Mouse (Mus musculus): ENCODE data around the gene Flcn.

The Flcn gene

DNA sequence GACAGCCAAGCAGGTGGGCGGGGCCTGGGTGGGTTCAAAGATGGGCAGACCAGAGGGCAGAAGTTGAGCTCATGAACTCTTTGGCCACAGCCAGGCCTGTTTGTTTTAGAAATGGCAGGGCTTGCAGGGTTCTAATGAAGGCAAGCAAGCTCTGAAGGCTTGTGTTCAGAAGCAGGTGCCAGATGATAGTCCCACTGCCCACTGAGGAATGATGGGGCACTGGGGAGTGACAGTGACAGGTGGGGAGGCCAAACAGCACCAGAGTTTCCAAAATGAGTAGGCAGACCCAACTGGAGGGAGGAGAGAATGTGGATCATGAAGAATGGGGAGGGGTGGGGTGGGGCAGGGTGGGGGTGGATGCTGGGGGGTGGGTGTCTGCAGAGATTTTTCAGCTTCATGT, 4.6 kb downstream of the Flcn start:
- no peak for DNase-seq (ENCODE audit: low spot score)

DNA sequence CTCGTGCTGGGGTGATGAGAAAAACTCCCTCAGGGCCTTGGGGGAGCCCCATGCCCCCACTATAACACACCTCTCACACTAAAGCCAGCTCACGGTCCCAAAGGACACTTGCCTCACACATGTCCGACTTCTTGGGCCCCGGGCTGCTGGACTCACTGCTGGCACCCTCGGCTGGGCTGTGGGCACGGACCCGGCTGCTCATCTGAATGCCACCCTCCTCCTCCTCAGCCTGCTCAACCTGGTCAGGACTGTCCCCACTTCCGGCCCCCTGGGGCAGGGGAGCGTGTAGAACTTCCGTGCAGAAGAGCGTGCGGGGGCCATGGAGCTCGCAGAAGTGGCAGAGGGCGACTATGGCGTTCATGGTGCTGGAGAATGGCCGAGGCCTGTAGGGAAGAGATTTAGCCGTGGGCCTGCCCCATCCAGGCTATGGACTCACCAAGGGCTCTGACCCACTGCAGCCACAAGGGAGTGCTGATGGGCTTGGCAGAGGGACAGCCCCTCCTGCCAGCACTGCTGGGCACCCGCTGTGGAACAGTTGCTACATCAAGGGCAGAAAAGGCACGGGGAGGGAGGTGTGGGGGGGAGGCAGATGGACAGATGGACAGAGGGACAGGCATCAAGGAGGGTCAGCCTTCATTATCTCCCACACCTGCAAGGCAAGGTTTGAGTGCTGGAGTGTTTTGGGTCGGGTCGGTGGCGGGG, 5.3 kb downstream of the Flcn start:
- no peak for DNase-seq (ENCODE audit: low spot score)

DNA sequence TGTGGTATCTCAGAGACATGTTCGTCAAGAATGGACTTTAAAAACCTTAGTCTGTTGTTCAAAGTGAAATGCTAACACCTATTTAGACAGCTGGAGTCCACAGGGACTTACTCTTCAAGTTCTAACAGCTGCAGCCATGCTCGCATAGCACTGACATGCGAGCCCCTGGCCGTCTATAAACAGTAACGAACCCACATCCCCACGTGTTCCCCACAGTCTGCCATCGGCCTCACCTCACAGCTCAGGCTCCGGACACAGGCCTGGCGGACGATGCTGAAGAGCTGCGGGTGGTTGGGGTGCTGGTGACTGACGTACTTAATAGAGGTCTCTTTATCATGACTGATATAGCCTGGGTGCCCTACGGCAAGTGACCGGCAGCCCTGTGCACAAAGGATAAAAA, 6.3 kb downstream of the Flcn start:
- DNase-seq (ENCODE audit: low spot score), result no peak

DNA sequence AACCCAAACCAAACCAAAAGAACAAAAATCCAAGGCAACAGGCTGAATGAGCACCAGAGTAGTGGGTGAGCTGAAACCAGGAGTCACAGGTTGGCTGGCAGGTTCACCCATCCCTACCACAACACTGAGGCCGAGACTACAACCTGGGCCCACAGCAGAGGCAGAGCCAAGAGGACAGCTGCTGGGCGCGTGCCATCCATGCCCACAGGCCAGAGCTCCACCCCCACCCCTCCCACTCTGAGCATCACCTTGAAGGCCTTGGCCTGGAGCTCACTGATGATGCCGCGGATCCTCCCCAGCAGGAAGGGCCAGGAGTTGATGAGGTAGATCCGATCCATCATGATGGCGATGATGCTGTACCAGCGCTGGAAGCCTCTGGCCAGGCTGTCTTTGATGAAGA, 7.9 kb downstream of the Flcn start:
- no peak for DNase-seq (ENCODE audit: low spot score)

DNA sequence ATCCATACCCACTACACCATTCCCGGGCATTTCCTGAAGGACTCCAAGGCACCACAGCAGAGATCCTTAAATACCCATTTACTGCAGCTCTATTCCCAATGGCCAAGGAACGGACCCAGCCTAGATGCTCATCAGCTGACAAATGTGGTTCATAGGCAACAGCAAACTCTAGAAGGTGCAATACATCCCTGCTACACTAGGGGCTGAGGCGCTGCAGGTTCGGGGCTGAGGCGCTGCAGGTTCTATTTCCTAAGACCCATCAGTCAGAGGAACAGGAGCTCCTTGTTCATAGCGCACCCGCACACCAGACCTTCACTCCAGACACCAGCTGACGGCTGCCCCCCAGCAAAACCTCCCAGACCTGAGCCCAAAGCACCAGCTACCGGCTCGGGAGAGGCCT, 9.4 kb downstream of the Flcn start:
- DNase-seq (ENCODE audit: low spot score), result no peak

DNA sequence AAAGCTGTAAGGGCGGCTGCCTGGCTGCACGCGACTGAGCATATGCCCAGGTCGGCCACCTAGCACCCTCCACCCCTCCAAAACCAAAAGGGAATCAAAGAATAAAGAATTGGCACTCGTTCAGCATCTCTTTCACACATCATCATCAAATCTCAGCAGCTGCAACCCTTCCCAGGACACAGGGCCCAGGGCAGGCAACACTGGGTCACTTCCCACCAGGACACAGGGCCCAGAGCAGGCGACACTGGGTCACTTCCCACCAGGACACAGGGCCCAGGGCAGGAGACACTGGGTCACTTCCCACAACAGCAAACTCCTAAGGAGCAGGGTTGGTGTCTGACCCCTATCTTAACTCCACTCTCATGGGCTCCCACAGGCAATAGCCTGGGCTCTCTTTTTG, 16.4 kb downstream of the Flcn start:
- DNase-seq (ENCODE audit: low spot score), result no peak

DNA sequence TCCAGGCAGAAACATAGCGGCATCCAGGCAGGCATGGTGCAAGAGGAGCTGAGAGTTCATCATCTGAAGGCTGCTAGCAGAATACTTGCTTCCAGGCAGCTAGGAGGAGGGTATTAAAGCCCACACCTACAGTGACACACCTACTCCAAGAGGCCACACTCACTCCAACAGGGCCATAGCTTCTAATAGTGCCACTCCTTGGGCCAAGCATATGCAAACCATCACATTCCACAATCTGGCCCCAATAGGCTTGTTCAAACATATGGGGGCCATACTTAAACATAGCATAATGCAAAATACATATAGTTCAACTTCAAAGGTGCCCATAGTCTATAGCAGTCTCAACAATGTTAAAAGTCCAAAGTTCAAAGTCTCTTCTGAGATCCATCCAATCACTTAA, 20.5 kb downstream of the Flcn start:
- DNase-seq (ENCODE audit: low spot score), result no peak

DNA sequence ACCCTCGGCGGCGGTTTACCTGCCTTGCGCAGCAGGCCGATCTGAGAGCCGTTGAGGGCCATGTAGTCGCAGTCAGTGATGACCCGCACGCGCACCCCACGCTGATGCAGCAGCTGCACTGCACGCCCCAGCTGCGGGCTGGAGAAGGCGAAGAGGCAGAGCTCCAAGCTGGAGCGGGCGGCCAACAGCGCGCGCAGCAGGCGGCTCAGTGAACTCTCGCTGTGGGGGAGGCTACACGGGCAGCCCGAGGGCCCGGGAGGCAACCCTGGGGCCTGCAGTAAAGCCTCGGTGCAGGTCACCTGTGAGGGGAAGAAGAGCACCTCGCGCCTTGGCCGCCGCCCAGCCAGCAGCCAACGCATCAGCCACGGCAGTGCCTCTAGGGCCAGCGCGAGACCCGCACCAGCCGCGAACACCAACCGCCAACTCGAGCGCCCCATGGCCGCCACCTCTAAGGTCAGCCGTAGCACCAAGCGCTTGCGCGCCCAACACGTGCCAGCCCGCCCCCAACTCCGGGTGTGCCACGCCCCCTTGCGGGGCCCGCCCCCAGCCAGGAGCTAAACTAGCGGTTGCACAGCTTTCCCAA, 22.5 kb downstream of the Flcn start, which contains the start of gene Pld6:
Pld6 (minus strand) TSS at position 447 of the 583 bp plus-strand sequence.
- DNase-seq (ENCODE audit: low spot score), result peak; percentile 90

DNA sequence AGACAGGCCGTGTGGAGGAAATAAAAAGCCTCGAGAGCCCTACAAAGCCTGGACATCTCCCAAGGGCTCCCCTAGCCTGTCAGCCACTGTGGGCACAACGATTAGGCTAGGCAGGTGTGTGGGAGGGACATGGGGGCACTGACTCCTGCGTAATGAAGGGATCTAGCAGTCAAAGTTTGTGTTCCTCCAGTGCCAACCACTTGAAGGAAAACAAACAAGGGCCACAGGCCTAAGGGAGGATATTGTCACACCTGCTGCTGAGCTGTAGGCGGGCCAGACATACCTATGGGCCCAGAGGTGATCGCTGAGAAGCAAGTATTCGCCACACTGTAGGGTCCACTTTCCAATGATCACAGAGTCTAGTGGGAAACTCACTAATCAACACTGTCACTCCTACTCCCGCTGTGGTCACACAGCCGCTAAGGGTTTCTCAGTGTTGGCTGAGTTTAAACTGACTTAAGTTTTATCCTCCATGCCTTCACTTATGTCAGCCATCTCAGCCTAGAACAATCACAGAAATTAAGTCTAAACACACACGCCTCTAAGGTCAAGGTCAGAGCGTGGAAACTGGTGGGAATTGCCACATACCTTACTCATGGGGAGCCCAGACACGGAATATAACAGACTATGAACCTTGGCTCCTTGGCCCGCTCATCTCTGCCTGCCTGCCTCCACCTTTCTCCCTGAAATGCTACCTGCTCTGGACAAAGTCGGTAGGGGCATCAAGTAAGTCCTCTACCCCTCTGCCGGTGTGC, 23.2 kb downstream of the Flcn start:
- no peak for DNase-seq (ENCODE audit: low spot score)

DNA sequence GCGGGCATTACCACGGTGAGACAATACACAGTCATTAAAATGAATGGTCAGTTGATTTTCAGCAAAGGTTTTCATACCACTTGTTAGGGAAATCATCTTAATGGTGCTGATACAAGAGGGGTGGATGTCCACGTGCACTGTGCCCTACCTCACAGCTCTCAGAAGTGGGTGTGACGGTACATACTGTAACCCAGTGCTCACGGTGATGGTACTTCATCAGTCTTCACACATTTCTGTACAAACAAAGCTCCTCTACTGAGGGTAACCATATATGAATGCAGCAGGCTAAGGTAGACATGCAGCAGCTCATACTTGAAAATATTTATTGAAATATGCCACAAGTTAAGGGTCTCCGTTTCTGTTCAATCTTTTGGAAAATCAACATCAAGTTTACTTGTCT, 26.2 kb downstream of the Flcn start:
- no peak for DNase-seq (ENCODE audit: low spot score)

DNA sequence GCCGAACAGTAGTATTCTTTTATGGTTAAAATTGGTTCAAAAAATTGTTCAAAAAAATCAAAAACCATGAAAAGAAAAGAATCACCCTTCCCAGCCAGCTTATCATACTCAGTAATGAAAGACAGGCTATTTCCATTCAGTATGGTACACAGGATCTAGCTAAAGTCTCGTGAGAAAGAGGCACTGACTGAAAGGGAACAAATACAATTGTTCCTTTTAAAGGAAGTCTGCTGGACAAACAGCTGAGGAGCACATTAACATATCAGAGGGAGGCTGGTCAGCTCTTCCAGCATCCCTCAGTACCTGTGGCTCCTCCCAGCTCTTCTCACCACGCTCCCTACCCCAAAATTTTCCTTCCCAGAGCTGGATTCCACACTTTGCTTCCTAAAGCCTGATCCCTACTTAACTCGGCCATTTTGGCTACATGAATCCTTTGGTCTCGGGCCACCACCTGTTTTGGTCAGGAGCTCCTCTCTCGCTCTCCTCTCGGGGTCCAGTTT, 27.7 kb downstream of the Flcn start:
- DNase-seq (ENCODE audit: low spot score), result no peak

DNA sequence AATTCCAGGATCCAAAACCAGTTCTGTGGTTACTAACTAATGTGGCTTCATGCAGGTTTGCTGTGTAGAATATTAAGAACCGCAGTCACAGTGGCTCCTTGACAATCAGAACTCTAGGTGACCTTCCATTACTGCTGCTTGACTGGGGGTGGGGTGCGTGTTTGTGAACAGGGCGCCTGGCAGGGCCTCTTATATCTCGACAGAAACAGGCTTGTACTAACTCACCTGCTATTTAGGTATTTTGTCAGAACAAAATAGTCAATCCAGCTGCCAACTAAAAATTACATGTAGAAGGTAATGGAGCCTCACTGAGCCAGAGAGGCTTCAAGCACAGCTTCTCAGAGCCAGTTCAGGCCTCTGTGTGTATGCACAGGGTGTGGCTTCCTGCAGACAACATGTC, 29.6 kb downstream of the Flcn start:
- no peak for DNase-seq (ENCODE audit: low spot score)

DNA sequence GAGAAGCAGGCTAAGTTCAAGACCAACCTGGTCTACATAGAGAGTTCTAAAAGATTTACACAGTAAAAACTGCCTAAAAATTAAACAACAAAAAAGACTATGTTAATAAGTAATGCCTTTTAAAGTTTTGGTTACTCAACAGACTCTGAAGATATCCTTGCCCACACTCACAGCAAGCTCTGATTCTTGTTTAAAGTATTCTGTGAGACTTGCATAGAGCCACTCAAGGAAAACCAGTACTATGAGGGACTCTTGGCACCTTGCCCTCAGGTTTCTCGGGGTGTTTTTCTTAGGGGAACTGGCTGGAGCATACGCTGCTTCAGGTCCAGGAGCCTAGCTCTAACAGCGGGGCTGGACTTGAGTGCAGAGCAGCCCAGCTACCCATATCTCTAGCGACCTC, 30.4 kb downstream of the Flcn start:
- DNase-seq (ENCODE audit: low spot score), result no peak

DNA sequence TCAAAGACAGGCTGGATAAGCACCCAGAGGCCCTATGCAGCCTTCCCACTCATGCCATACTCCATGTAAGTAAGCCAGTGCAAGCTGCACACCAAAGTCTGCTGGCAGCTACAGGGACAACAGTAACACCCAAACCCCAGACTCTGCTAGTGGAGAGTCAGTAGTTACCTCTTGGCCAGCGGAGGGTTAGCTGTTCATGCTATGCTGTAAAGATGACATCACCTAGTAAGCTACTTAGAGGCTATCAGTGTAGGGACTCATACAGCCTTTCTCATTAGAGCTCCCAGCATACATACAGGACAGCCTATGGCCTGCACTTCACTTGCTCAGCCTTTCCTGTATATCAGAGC, 31.0 kb downstream of the Flcn start:
- no peak for DNase-seq (ENCODE audit: low spot score)

DNA sequence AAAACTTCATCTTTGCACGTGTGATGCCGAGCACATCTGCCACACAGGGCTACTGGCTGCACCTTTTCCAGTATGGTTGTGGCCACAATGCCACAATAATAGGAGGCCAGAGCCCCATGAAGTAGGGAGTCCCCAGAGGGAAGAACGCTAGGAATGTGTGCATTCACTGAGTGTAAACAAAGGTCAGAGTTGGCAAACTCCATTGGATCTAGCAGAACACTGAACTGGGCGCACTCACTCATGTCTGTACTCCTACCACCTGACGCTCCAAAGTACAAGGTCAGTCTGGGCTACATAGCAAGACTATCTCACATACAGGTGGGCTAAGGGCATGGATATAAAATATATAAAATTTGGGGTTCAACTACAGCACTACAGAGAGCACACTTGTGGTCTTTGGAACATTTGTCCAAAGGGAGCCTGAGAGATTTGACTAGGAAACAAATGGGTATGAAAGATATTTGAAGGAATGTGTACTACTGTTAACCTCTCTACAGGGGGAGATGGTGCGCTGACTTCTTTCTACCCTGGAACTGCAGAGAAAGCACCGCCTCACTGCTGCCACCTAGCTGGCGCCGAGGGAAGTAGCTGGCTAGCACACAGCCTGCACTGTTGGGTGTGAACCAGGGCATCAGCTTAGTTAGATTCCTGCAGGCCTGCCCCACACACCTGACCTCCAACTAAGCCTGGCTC, 31.5 kb downstream of the Flcn start:
- peak; percentile 38 for DNase-seq (ENCODE audit: low spot score)

DNA sequence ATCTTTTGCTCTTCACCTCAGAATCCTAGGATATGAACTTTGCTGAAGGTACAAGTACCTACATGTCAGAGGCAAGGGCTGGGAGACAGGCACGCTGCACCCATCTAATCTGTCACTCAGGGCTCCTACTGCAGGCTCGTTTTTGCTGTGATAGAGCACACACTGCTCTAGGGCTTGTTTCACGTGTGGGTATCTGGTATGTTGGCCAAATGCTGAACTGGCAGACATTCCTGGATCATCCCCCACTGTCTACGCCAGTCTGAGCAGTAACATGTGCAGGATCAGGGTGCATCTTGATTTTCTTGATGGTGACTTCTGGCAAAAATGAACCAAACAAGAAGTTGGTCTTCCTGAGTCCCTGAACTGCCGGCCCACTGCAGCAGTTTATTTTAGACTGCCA, 32.6 kb downstream of the Flcn start:
- DNase-seq (ENCODE audit: low spot score), result no peak

DNA sequence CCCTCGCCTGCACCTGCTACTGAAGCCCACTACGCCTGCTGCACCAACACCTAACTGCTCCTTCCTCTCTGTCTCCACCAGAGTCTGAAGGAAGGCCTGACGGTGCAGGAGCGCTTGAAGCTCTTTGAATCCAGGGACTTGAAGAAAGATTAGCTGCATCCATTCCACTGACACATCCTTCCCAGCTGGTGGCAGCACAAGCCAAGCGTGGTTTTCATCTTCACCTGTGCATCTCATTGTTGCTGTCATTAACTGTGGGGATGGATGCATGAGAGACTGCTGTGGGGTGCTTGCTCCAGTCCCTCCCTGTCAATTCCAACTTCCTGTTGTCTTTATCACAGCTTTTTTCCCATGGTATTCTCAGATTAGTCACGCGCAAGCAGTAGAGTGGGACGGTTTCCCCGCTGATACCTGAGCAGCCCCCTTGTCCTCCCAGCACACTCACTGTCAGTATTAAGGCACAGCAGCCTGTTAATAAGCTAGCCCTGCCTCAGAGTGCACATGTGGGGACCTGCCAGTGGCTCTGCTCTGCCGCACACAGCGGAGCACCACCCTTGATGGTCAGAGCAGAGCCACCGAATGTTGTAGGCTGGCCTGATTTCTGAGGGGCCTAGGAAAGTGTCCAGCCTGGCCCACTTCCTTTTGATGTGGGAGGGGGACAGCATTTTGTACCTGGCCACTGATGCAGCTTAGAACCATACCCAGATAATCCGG, 34.2 kb downstream of the Flcn start:
- no peak for DNase-seq (ENCODE audit: low spot score)

DNA sequence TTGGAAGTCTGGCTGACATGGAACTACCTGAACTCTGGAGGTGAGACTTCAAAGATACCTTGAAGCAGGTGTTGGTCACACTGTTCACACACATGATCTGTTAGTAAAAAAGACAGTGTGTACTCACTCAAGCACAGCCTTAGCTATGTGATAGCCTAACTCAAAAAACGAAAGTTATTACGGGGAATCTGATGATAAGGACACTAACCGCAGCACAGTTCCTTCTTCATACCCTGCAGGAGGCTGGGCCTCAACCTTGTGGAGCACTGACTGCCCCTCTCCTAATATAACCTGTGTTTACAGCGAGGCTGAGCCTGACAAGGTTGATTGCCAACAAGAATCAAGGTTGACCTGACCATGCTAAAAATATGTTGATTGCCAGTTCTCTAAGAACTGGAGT, 35.3 kb downstream of the Flcn start:
- DNase-seq (ENCODE audit: low spot score), result no peak

DNA sequence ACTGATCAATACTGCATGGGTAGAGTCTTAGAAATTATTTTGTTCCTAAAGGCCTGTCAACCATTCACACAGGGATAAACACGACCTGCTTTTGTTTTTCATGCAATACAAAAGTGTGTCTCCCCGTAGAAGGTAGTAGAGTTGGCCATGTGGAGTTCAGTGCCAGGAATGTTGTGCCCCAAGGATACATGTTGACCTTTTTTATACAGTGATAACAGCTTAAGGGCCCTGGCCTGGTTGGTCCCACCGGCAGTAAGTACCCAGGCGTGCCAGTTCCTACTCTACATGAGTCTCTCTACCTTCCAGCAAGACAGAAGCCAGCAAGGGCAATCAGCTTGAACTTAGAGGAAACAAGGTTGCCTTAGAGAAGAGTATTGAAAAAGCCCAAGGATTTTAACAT, 36.9 kb downstream of the Flcn start:
- DNase-seq (ENCODE audit: low spot score), result no peak

DNA sequence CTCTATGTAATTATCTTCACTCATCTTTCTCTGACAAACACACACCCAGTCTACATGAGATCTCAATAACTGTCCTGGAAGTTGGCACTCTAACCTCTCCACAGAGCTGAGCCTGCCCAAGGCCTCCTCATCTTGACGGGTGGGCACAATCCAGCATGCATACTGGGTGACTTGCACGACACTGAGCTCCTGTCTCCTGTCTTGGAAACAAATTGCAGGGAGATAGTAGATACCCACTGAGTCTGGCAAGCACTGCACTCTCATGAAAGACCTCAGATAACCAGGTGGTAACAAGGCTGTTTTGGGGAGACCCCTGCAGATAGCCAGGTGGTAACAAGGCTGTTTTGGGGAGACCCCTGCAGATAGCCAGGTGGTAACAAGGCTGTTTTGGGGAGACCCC, 37.5 kb downstream of the Flcn start:
- no peak for DNase-seq (ENCODE audit: low spot score)

DNA sequence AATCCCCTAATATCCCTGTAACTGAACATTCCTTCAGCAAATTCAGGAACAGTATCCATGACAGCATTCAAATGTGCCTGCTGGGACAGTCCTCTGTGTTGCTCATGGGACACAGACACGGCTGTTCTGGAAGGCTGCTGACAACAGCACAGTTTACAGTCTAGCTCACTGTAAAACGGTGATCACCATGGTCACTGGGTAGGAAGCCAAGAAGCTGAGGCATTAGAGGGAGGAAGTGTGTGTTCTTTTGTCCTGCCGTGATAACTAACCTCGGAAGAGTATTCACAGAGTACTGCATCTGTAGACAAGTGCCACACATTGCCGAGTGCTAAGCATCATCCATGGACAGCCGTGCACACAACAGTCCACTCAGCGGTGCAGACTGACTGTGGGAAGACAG, 39.1 kb downstream of the Flcn start:
- no peak for DNase-seq (ENCODE audit: low spot score)

DNA sequence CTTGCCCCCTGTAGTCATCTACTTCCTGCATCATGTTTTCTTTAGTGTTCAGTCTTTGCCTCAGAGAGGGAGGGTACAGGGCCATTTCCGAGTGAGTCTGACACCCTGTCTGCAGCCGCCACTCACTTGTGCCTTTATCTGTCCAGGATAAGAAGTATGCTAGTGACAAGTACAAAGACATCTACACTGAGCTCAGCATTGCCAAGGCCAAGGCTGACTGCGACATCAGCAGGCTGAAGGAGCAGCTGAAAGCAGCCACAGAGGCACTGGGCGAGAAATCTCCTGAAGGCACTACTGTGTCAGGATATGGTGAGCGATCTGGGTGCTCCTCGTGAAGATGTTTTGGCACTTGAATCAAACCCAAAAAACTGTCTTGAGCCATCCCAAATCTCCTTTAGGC, 40.1 kb downstream of the Flcn start:
- no peak for DNase-seq (ENCODE audit: low spot score)
